Mouse (Mus musculus) CH12.LX (cell line): ENCODE results near the gene Adamts6. TPM values are rescaled to one million over a fixed set of nuclear protein-coding genes. Genes with fewer than 3 reads are reported as not detected.

Source experiments
- DNase-seq: peaks from one replicate; pipeline ENCODE4 v3.0.0-alpha.2; 2013; ENCODE audit errors: extremely low read depth
- H3K27ac ChIP-seq: 2 replicates; pipeline ENCODE4 v1.5.1; 2012; ENCODE audit warnings: low read depth, mild to moderate bottlenecking, control low read depth, moderate library complexity; ENCODE audit not compliant: insufficient read depth
- H3K27me3 ChIP-seq: replicated peaks from 2 replicates; pipeline ENCODE3; 2012; ENCODE audit warnings: inconsistent platforms
- H3K36me3 ChIP-seq, 2 experiments: replicated peaks in 1 of 2; 2 replicates each; pipeline versions ENCODE3 to v1.6.1; 2012; ENCODE audit warnings: inconsistent platforms in 1 of 2, low read length in 1 of 2, mild to moderate bottlenecking in 1 of 2, mixed read lengths in 1 of 2, moderate library complexity in 1 of 2; ENCODE audit not compliant: control insufficient read depth in 1 of 2, insufficient read depth in 1 of 2
- H3K4me1 ChIP-seq, 2 experiments: 2 replicates each; pipeline ENCODE4 v1.6.1; 2012; ENCODE audit warnings: inconsistent platforms in 1 of 2, moderate library complexity in 1 of 2; ENCODE audit not compliant: insufficient read depth in 2 of 2, control insufficient read depth in 1 of 2
- H3K4me2 ChIP-seq: 2 replicates; pipeline ENCODE4 v1.6.1; 2012; ENCODE audit warnings: low read depth, mild to moderate bottlenecking, control low read depth; ENCODE audit not compliant: poor library complexity, insufficient read depth, severe bottlenecking
- H3K4me3 ChIP-seq, 3 experiments: fragments of 150-350 bp in 1 of 3; sonication (generic) in 1 of 3; replicated peaks in 1 of 3; 2 replicates each; pipeline versions ENCODE3 to v1.5.1; 2011 to 2012; ENCODE audit warnings: low read depth in 2 of 3, low read length in 2 of 3, mild to moderate bottlenecking in 2 of 3, moderate library complexity in 2 of 3, control low read depth in 1 of 3, improper control_type of control experiment in 1 of 3, inconsistent platforms in 1 of 3, mixed read lengths in 1 of 3; ENCODE audit not compliant: poor library complexity in 1 of 3
- H3K79me2 ChIP-seq: replicated peaks from 2 replicates; pipeline ENCODE4 v1.6.1; 2012; ENCODE audit warnings: mild to moderate bottlenecking, moderate library complexity; ENCODE audit not compliant: control insufficient read depth, poor library complexity, insufficient read depth, severe bottlenecking; ENCODE audit errors: extremely low read depth
- H3K9ac ChIP-seq: 2 replicates; pipeline ENCODE4 v1.6.1; 2012; ENCODE audit warnings: low read depth, mild to moderate bottlenecking, control low read depth, moderate library complexity; ENCODE audit not compliant: insufficient read depth
- H3K9me3 ChIP-seq: replicated peaks from 2 replicates; pipeline ENCODE3; 2012; ENCODE audit warnings: low read length, inconsistent platforms, mixed read lengths
- CHD1 ChIP-seq: IDR thresholded peaks from 2 replicates; pipeline ENCODE4 v1.6.1; 2012; ENCODE audit warnings: low read depth, low read length, improper control_type of control experiment, inconsistent platforms
- CHD2 ChIP-seq: IDR thresholded peaks from 2 replicates; pipeline ENCODE4 v1.6.1; 2011; ENCODE audit warnings: low read length, improper control_type of control experiment
- E2F4 ChIP-seq: IDR thresholded peaks from 2 replicates; pipeline ENCODE4 v1.6.1; 2011; ENCODE audit warnings: low read depth, low read length, improper control_type of control experiment; ENCODE audit not compliant: insufficient replicate concordance
- EP300 ChIP-seq: IDR thresholded peaks from 2 replicates; pipeline ENCODE4 v1.6.1; 2011; ENCODE audit warnings: low read length, improper control_type of control experiment
- HCFC1 ChIP-seq: IDR thresholded peaks from 2 replicates; pipeline ENCODE4 v1.6.1; 2012; ENCODE audit warnings: low read depth, mild to moderate bottlenecking, inconsistent platforms, low read length, improper control_type of control experiment
- IRF4 ChIP-seq: IDR thresholded peaks from 2 replicates; pipeline ENCODE4 v1.6.1; 2014; ENCODE audit warnings: low read depth, mild to moderate bottlenecking, inconsistent platforms, low read length, improper control_type of control experiment
- JUN ChIP-seq: IDR thresholded peaks from 2 replicates; pipeline ENCODE4 v1.6.1; 2011; ENCODE audit warnings: low read depth, mild to moderate bottlenecking, low read length, improper control_type of control experiment, moderate library complexity; ENCODE audit not compliant: insufficient read depth
- JUND ChIP-seq: conservative IDR thresholded peaks from 2 replicates; pipeline ENCODE4 v1.6.1; 2011; ENCODE audit warnings: low read depth, low read length, improper control_type of control experiment
- KAT2A ChIP-seq: IDR thresholded peaks from 2 replicates; pipeline ENCODE4 v1.6.1; 2012; ENCODE audit warnings: low read length, improper control_type of control experiment, inconsistent platforms; ENCODE audit not compliant: insufficient replicate concordance
- MAFK ChIP-seq: IDR thresholded peaks from 2 replicates; pipeline ENCODE4 v1.6.1; 2011; ENCODE audit warnings: low read length, improper control_type of control experiment; ENCODE audit not compliant: insufficient replicate concordance
- MAZ ChIP-seq: IDR thresholded peaks from 2 replicates; pipeline ENCODE4 v1.6.1; 2012; ENCODE audit warnings: low read depth, mild to moderate bottlenecking, inconsistent platforms, low read length, improper control_type of control experiment, moderate library complexity
- NRF1 ChIP-seq: IDR thresholded peaks from 2 replicates; pipeline ENCODE4 v1.6.1; 2014; ENCODE audit warnings: low read depth, mild to moderate bottlenecking, inconsistent platforms, low read length, improper control_type of control experiment, moderate library complexity
- PAX5 ChIP-seq: IDR thresholded peaks from 2 replicates; pipeline ENCODE4 v1.6.1; 2012; ENCODE audit warnings: low read length, inconsistent platforms, mixed read lengths
- POLR2A ChIP-seq: IDR thresholded peaks from 2 replicates; pipeline ENCODE4 v1.6.1; 2011; ENCODE audit warnings: low read depth, mild to moderate bottlenecking, improper control_type of control experiment, low read length
- POLR2AphosphoS2 ChIP-seq: IDR thresholded peaks from 2 replicates; pipeline ENCODE4 v1.6.1; 2011; ENCODE audit warnings: low read depth, low read length, improper control_type of control experiment
- RAD21 ChIP-seq: IDR thresholded peaks from 2 replicates; pipeline ENCODE4 v1.6.1; 2011; ENCODE audit warnings: low read depth, mild to moderate bottlenecking, low read length, improper control_type of control experiment, moderate library complexity
- RCOR1 ChIP-seq: conservative IDR thresholded peaks from 2 replicates; pipeline ENCODE4 v1.6.1; 2012; ENCODE audit warnings: low read depth, mild to moderate bottlenecking, inconsistent platforms, low read length, improper control_type of control experiment
- TBP ChIP-seq: conservative IDR thresholded peaks from 2 replicates; pipeline ENCODE4 v1.6.1; 2011; ENCODE audit warnings: low read depth, low read length, improper control_type of control experiment
- TCF12 ChIP-seq: IDR thresholded peaks from 2 replicates; pipeline ENCODE4 v1.6.1; 2014; ENCODE audit warnings: low read depth, mild to moderate bottlenecking, inconsistent platforms, low read length, improper control_type of control experiment
- USF2 ChIP-seq: conservative IDR thresholded peaks from 2 replicates; pipeline ENCODE4 v1.6.1; 2011; ENCODE audit warnings: low read depth, low read length, improper control_type of control experiment
- ZNF384 ChIP-seq: IDR thresholded peaks from 2 replicates; pipeline ENCODE4 v1.6.1; 2012; ENCODE audit warnings: low read depth, low read length, improper control_type of control experiment, inconsistent platforms
- dilution Hi-C: fragments of 300-500 bp; cut with MboI; formaldehyde crosslinking; loops from 2 replicates; pipeline ENCODE4 v1.14.3; 2020; ENCODE audit warnings: low sequenced_read_pairs; ENCODE audit not compliant: extremely low pct_unique_long_range_greater_than_20kb, extremely low pct_ligation_motif_present
- in situ Hi-C: fragments of 300-500 bp; cut with MboI; formaldehyde crosslinking; loops from 3 replicates; pipeline ENCODE4 v1.14.3; 2019; ENCODE audit warnings: low sequenced_read_pairs, low pct_ligation_motif_present, low pct_unique_long_range_greater_than_20kb, mixed read lengths
- polyA plus RNA-seq: library from polyadenylated mRNA; unstranded; fragments of >175 nt; gene quantifications from 2 replicates; pipeline ENCODE4 v1.2.1, GENCODE M21; 2012; ENCODE audit warnings: low read depth; ENCODE audit not compliant: insufficient read length
- total RNA-seq, 2 experiments: library from RNA; depleted of rRNA; stranded (reverse); fragments of 300-350 nt in 1 of 2; fragments of >200 nt in 1 of 2; gene quantifications; 2 replicates each; pipeline ENCODE4 v1.2.3; 2012 to 2014

The Adamts6 gene
- total and polyA plus RNA-seq, 3 experiments: 0.34 to 1.1 (median 0.72) TPM

- no peak overlapping the region for H3K27ac ChIP-seq
- H3K9ac ChIP-seq: no peak overlapping the region
- no peak overlapping the region for H3K4me3 ChIP-seq
- no peaks in the 10 kb centered on the region for H3K79me2 ChIP-seq
- H3K9me3 ChIP-seq: no peaks in the 10 kb centered on the region
- TF ChIP-seq MAZ: no peak
- TF ChIP-seq JUN: no peak
- TF ChIP-seq NRF1: no peak
- TF ChIP-seq CHD2: no peak
- no peak for TF ChIP-seq EP300
- TF ChIP-seq TCF12: no peak
- no peak for TF ChIP-seq POLR2AphosphoS2
- no peak for TF ChIP-seq TBP
- no peak for TF ChIP-seq JUND
- no peak for TF ChIP-seq ZNF384
- TF ChIP-seq KAT2A: no peak
- no peak for TF ChIP-seq IRF4
- TF ChIP-seq RCOR1: no peak
- no peak for TF ChIP-seq RAD21
- no peak for TF ChIP-seq PAX5
- no peak for TF ChIP-seq E2F4
- no peak for TF ChIP-seq USF2
- DNase-seq: no peak
- no peak overlapping the region for H3K4me2 ChIP-seq
- H3K36me3 ChIP-seq: no peaks in the 10 kb centered on the region
- dilution Hi-C loops (no loop called here), in situ Hi-C loops (no loop called here)
- no peaks in the 10 kb centered on the region for H3K27me3 ChIP-seq
- H3K4me1 ChIP-seq: no peaks in the 10 kb centered on the region
Observed at GRCm38 (mm10) chr13:104532723-104533122, 245.1 kb downstream of the Adamts6 start.

- no peak for DNase-seq
- Histone ChIP-seq H3K4me3 (no peak overlapping the region), H3K4me1 (no peaks in the 10 kb centered on the region), H3K9ac (no peak overlapping the region), H3K27ac (no peak overlapping the region), H3K27me3 (no peaks in the 10 kb centered on the region), H3K4me2 (no peak overlapping the region), H3K9me3 (no peaks in the 10 kb centered on the region), H3K79me2 (no peaks in the 10 kb centered on the region), H3K36me3 (no peaks in the 10 kb centered on the region)
- TF ChIP-seq POLR2A (no peak), IRF4 (no peak), RCOR1 (no peak), HCFC1 (no peak), CHD1 (no peak), POLR2AphosphoS2 (no peak), KAT2A (no peak), TCF12 (no peak), MAFK (no peak)
- dilution Hi-C loops (no loop called here), in situ Hi-C loops (no loop called here)
Observed at GRCm38 (mm10) chr13:104533806-104534495, 246.3 kb downstream of the Adamts6 start.
